Mouse (Mus musculus): ENCODE results near the gene Gm20388. TPM values are rescaled to one million over a fixed set of nuclear protein-coding genes. Genes with fewer than 3 reads are reported as not detected.

The Gm20388 gene
- polyA plus RNA-seq, 1 experiment from 2014 or later: not detected

GRCm38 (mm10) chr8:122140411-122140810 lies 2229.8 kb downstream of the Gm20388 start:
- no peak for ATAC-seq (ENCODE audit: insufficient number of reproducible peaks, insufficient read depth, low FRiP score, low TSS enrichment)
- no peak overlapping the region for H3K4me3 ChIP-seq
- WGBS: 91% methylated on average over 4 of the region's 4 CpGs
- H3K36me3 ChIP-seq: no peaks in the 10 kb centered on the region
- H3K9me3 ChIP-seq: no peaks in the 10 kb centered on the region
- H3K27ac ChIP-seq: no peak overlapping the region
- H3K9ac ChIP-seq: no peak overlapping the region
- no peak overlapping the region for H3K4me2 ChIP-seq (replicated peaks)
- no peaks in the 10 kb centered on the region for H3K4me1 ChIP-seq
- no peaks in the 10 kb centered on the region for H3K27me3 ChIP-seq

- no peak for ATAC-seq (ENCODE audit: insufficient number of reproducible peaks, insufficient read depth, low FRiP score, low TSS enrichment)
- H3K27ac ChIP-seq: no peak overlapping the region
- H3K4me2 ChIP-seq (replicated peaks): no peak overlapping the region
- H3K9me3 ChIP-seq: no peaks in the 10 kb centered on the region
- WGBS: 93% methylated on average over 4 of the region's 4 CpGs
- H3K36me3 ChIP-seq: no peaks in the 10 kb centered on the region
- H3K9ac ChIP-seq: no peak overlapping the region
- no peak overlapping the region for H3K4me3 ChIP-seq
- H3K27me3 ChIP-seq: no peaks in the 10 kb centered on the region
- H3K4me1 ChIP-seq: no peaks in the 10 kb centered on the region
Measured at GRCm38 (mm10) chr8:122142428-122142827, 2231.8 kb downstream of the Gm20388 start.

- 89% methylated on average over 1 of the region's 1 CpGs for WGBS
Measured at GRCm38 (mm10) chr8:122143231-122143630, 2232.6 kb downstream of the Gm20388 start.

GRCm38 (mm10) chr8:122144729-122145311 lies 2234.2 kb downstream of the Gm20388 start:
- H3K4me3 ChIP-seq: no peak overlapping the region
- no peaks in the 10 kb centered on the region for H3K27me3 ChIP-seq
- H3K9me3 ChIP-seq: no peaks in the 10 kb centered on the region
- 68% methylated on average over 11 of the region's 11 CpGs for WGBS
- H3K4me1 ChIP-seq: peaks cover 7% of the 10 kb centered on the region; the same call in 1 of the 2 replicates
- no peak overlapping the region for H3K27ac ChIP-seq
- no peak for ATAC-seq (ENCODE audit: insufficient number of reproducible peaks, insufficient read depth, low FRiP score, low TSS enrichment)
- no peak overlapping the region for H3K9ac ChIP-seq
- H3K36me3 ChIP-seq: no peaks in the 10 kb centered on the region
- no peak overlapping the region for H3K4me2 ChIP-seq (replicated peaks)

More at GRCm38 (mm10) chr8:122143231-122143630, 2232.6 kb downstream of the Gm20388 start:
- no peaks in the 10 kb centered on the region for H3K36me3 ChIP-seq
- H3K9ac ChIP-seq: no peak overlapping the region
- no peaks in the 10 kb centered on the region for H3K27me3 ChIP-seq
- no peaks in the 10 kb centered on the region for H3K4me1 ChIP-seq
- no peak overlapping the region for H3K27ac ChIP-seq
- H3K9me3 ChIP-seq: no peaks in the 10 kb centered on the region
- H3K4me3 ChIP-seq: no peak overlapping the region
- no peak overlapping the region for H3K4me2 ChIP-seq (replicated peaks)
- no peak for ATAC-seq (ENCODE audit: insufficient number of reproducible peaks, insufficient read depth, low FRiP score, low TSS enrichment)

- no peaks in the 10 kb centered on the region for H3K27me3 ChIP-seq
Measured at GRCm38 (mm10) chr8:122149045-122149444, 2238.4 kb downstream of the Gm20388 start.

GRCm38 (mm10) chr8:122149606-122150005 lies 2239.0 kb downstream of the Gm20388 start:
- no peak for ATAC-seq (ENCODE audit: insufficient number of reproducible peaks, insufficient read depth, low FRiP score, low TSS enrichment)
- no peak overlapping the region for H3K4me3 ChIP-seq
- peaks cover 7% of the 10 kb centered on the region; the same call in 1 of the 2 replicates for H3K4me1 ChIP-seq
- H3K4me2 ChIP-seq (replicated peaks): no peak overlapping the region
- 80% methylated on average over 8 of the region's 8 CpGs for WGBS
- no peaks in the 10 kb centered on the region for H3K36me3 ChIP-seq
- no peak overlapping the region for H3K9ac ChIP-seq
- H3K9me3 ChIP-seq: no peaks in the 10 kb centered on the region
- H3K27me3 ChIP-seq: no peaks in the 10 kb centered on the region
- H3K27ac ChIP-seq: no peak overlapping the region

More at GRCm38 (mm10) chr8:122149045-122149444, 2238.4 kb downstream of the Gm20388 start:
- Histone ChIP-seq H3K9me3 (no peaks in the 10 kb centered on the region), H3K36me3 (no peaks in the 10 kb centered on the region), H3K4me2 (replicated peaks) (no peak overlapping the region), H3K9ac (no peak overlapping the region), H3K4me1 (peaks cover 7% of the 10 kb centered on the region; the same call in 1 of the 2 replicates), H3K4me3 (no peak overlapping the region), H3K27ac (no peak overlapping the region)
- 81% methylated on average over 4 of the region's 4 CpGs for WGBS
- no peak for ATAC-seq (ENCODE audit: insufficient number of reproducible peaks, insufficient read depth, low FRiP score, low TSS enrichment)

GRCm38 (mm10) chr8:122151541-122151940 lies 2240.9 kb downstream of the Gm20388 start:
- H3K4me3 ChIP-seq: no peak overlapping the region
- H3K36me3 ChIP-seq: no peaks in the 10 kb centered on the region
- 78% methylated on average over 3 of the region's 3 CpGs for WGBS
- H3K4me1 ChIP-seq: peaks cover 14% of the 10 kb centered on the region
- no peaks in the 10 kb centered on the region for H3K27me3 ChIP-seq
- no peak overlapping the region for H3K27ac ChIP-seq
- no peak overlapping the region for H3K4me2 ChIP-seq (replicated peaks)
- H3K9ac ChIP-seq: no peak overlapping the region
- ATAC-seq (ENCODE audit: insufficient number of reproducible peaks, insufficient read depth, low FRiP score, low TSS enrichment): no peak
- no peaks in the 10 kb centered on the region for H3K9me3 ChIP-seq

GRCm38 (mm10) chr8:122155082-122155643 lies 2244.5 kb downstream of the Gm20388 start:
- H3K4me3 ChIP-seq: no peak overlapping the region
- peaks cover 8% of the 10 kb centered on the region; the same call in 1 of the 2 replicates for H3K4me1 ChIP-seq
- no peaks in the 10 kb centered on the region for H3K36me3 ChIP-seq
- H3K9me3 ChIP-seq: no peaks in the 10 kb centered on the region
- no peak overlapping the region for H3K4me2 ChIP-seq (replicated peaks)
- H3K9ac ChIP-seq: no peak overlapping the region
- no peak overlapping the region for H3K27ac ChIP-seq
- WGBS: 15% methylated on average over 10 of the region's 10 CpGs
- no peak for ATAC-seq (ENCODE audit: insufficient number of reproducible peaks, insufficient read depth, low FRiP score, low TSS enrichment)
- H3K27me3 ChIP-seq: no peaks in the 10 kb centered on the region

- H3K4me2 ChIP-seq (replicated peaks): no peak overlapping the region
- H3K9ac ChIP-seq: no peak overlapping the region
- no peak overlapping the region for H3K4me3 ChIP-seq
- H3K27ac ChIP-seq: no peak overlapping the region
- peaks cover 8% of the 10 kb centered on the region; the same call in 1 of the 2 replicates for H3K4me1 ChIP-seq
- no peaks in the 10 kb centered on the region for H3K27me3 ChIP-seq
- no peak for ATAC-seq (ENCODE audit: insufficient number of reproducible peaks, insufficient read depth, low FRiP score, low TSS enrichment)
- H3K9me3 ChIP-seq: no peaks in the 10 kb centered on the region
- H3K36me3 ChIP-seq: no peaks in the 10 kb centered on the region
- 91% methylated on average over 9 of the region's 9 CpGs for WGBS
Measured at GRCm38 (mm10) chr8:122155964-122156363, 2245.3 kb downstream of the Gm20388 start.

- 26% methylated on average over 12 of the region's 12 CpGs for WGBS
- Histone ChIP-seq H3K4me3 (no peak overlapping the region), H3K4me2 (replicated peaks) (no peak overlapping the region), H3K27me3 (no peaks in the 10 kb centered on the region), H3K9ac (no peak overlapping the region), H3K27ac (no peak overlapping the region), H3K4me1 (peaks cover 8% of the 10 kb centered on the region; the same call in 1 of the 2 replicates), H3K9me3 (no peaks in the 10 kb centered on the region), H3K36me3 (no peaks in the 10 kb centered on the region)
- no peak for ATAC-seq (ENCODE audit: insufficient number of reproducible peaks, insufficient read depth, low FRiP score, low TSS enrichment)
Measured at GRCm38 (mm10) chr8:122157689-122158088, 2247.0 kb downstream of the Gm20388 start.

- peaks cover 4% of the 10 kb centered on the region; the same call in 1 of the 2 replicates for H3K4me1 ChIP-seq
- H3K36me3 ChIP-seq: no peaks in the 10 kb centered on the region
- H3K27me3 ChIP-seq: no peaks in the 10 kb centered on the region
- ATAC-seq (ENCODE audit: insufficient number of reproducible peaks, insufficient read depth, low FRiP score, low TSS enrichment): no peak
- H3K27ac ChIP-seq: no peak overlapping the region
- no peak overlapping the region for H3K9ac ChIP-seq
- no peak overlapping the region for H3K4me3 ChIP-seq
- no peak overlapping the region for H3K4me2 ChIP-seq (replicated peaks)
- 86% methylated on average over 5 of the region's 5 CpGs for WGBS
- no peaks in the 10 kb centered on the region for H3K9me3 ChIP-seq
Measured at GRCm38 (mm10) chr8:122160165-122160564, 2249.5 kb downstream of the Gm20388 start.

GRCm38 (mm10) chr8:122162992-122163391 lies 2252.4 kb downstream of the Gm20388 start:
- Histone ChIP-seq H3K4me2 (replicated peaks) (no peak overlapping the region), H3K27me3 (no peaks in the 10 kb centered on the region), H3K4me3 (no peak overlapping the region), H3K4me1 (no peaks in the 10 kb centered on the region), H3K9ac (no peak overlapping the region), H3K36me3 (no peaks in the 10 kb centered on the region), H3K9me3 (no peaks in the 10 kb centered on the region), H3K27ac (no peak overlapping the region)
- 33% methylated on average over 8 of the region's 8 CpGs for WGBS
- no peak for ATAC-seq (ENCODE audit: insufficient number of reproducible peaks, insufficient read depth, low FRiP score, low TSS enrichment)
